ENCODE assay signal across 7 mouse cellular contexts in the genomic region with DNA sequence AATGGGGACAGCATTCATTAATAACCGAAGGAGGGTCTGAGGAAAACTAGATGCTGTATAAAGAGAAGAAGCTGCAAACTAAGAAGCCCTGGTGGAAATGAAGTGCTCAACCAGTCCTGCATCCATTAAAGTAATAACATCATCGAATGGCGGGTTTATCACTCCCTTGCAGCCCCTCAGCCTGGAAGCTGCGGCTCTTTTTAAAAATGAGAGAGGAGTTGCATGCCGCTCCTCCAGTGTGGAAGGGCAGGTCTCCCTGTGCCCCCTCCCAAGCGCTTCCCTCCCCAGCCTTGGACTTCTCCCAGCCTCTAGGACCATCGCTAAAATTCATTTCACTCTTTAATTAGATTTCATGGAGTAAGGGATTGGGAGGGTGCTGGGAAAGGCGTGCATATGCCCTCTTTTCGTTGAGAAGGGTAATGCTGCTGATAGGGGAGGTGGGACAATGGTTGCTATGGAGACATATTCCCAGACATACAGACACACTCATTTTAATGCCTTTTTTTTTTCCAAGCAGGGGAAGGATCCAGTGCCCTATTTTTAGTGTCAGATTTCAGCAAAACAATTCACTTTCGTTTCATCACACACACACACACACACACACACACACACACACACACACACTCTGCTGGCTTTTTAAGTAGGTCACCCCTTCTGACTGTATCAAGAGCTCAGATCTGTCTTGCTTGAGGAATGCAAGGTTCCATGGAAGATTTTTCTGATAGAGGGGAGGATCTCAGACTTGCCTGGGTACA. TPM values are rescaled to one million over a fixed set of nuclear protein-coding genes. Genes with fewer than 3 reads are reported as not detected.
A peak's percentile ranks its signal among the peaks of the same experiment; 100 is the strongest.
DNase-seq lines count a peak whose midpoint lies in the region; ATAC-seq lines count a peak whose summit lies in the region.

No protein-coding gene starts in this region.

- peaks cover 31% of the 10 kb centered on the region for H3K4me1 ChIP-seq in limb, embryonic 12.5 days (replicated peaks)
- H3K4me1 ChIP-seq in limb, embryonic 10.5 days, result peaks cover 18% of the 10 kb centered on the region
- H3K4me1 ChIP-seq in embryonic facial prominence, embryonic 13.5 days, result peaks cover 27% of the 10 kb centered on the region
- H3K4me1 ChIP-seq in hindbrain, embryonic 13.5 days (replicated peaks), result peaks cover 27% of the 10 kb centered on the region
- 0 out of 2 replicates have a peak, but pooled peaks cover 4% of the 10 kb centered on the region for H3K4me1 ChIP-seq in stomach, embryonic 16.5 days (ENCODE audit: control insufficient read depth, insufficient read depth, low read length)

- H3K27me3 ChIP-seq in limb, embryonic 12.5 days, result no peaks in the 10 kb centered on the region
- H3K27me3 ChIP-seq in limb, embryonic 10.5 days (ENCODE audit: low read depth, poor library complexity, severe bottlenecking), result no peaks in the 10 kb centered on the region
- no peaks in the 10 kb centered on the region for H3K27me3 ChIP-seq in embryonic facial prominence, embryonic 13.5 days
- no peaks in the 10 kb centered on the region for H3K27me3 ChIP-seq in hindbrain, embryonic 13.5 days
- H3K27me3 ChIP-seq in stomach, embryonic 16.5 days (ENCODE audit: control insufficient read depth, insufficient read depth, low read length), result no peaks in the 10 kb centered on the region

- H3K4me2 ChIP-seq in limb, embryonic 12.5 days, result peak overlapping the region; percentile 23; the same call in 1 of the 2 replicates
- H3K4me2 ChIP-seq in embryonic facial prominence, embryonic 13.5 days, result peak overlapping the region; percentile 47
- H3K4me2 ChIP-seq in hindbrain, embryonic 13.5 days, result peak overlapping the region; percentile 50
- peak overlapping the region; percentile 35; the same call in 1 of the 2 replicates for H3K4me2 ChIP-seq in stomach, embryonic 16.5 days (ENCODE audit: low read depth, low read length)

- no peak for DNase-seq in limb, embryonic 10.5 days (ENCODE audit: low spot score)
- DNase-seq in lung, postnatal 10 days, result peak; percentile 51
- no peak for DNase-seq in ovary, postnatal 36 days (ENCODE audit: low spot score)

- no peaks in the 10 kb centered on the region for H3K36me3 ChIP-seq in limb, embryonic 12.5 days
- no peaks in the 10 kb centered on the region for H3K36me3 ChIP-seq in limb, embryonic 10.5 days
- H3K36me3 ChIP-seq in embryonic facial prominence, embryonic 13.5 days, result no peaks in the 10 kb centered on the region
- no peaks in the 10 kb centered on the region for H3K36me3 ChIP-seq in hindbrain, embryonic 13.5 days
- H3K36me3 ChIP-seq in stomach, embryonic 16.5 days (ENCODE audit: control insufficient read depth, insufficient read depth, low read length), result no peaks in the 10 kb centered on the region

- H3K9ac ChIP-seq in limb, embryonic 12.5 days (replicated peaks), result no peak overlapping the region
- no peak overlapping the region for H3K9ac ChIP-seq in embryonic facial prominence, embryonic 13.5 days
- no peak overlapping the region for H3K9ac ChIP-seq in hindbrain, embryonic 13.5 days
- 0 out of 2 replicates have a peak overlapping the region, but pooled peaks have one; percentile 17 for H3K9ac ChIP-seq in stomach, embryonic 16.5 days (ENCODE audit: low read length)

- no peak overlapping the region for H3K27ac ChIP-seq in limb, embryonic 12.5 days
- H3K27ac ChIP-seq in limb, embryonic 10.5 days, result no peak overlapping the region
- peak overlapping the region; percentile 17; the same call in 1 of the 2 replicates for H3K27ac ChIP-seq in embryonic facial prominence, embryonic 13.5 days
- H3K27ac ChIP-seq in hindbrain, embryonic 13.5 days, result peak overlapping the region; percentile 88
- H3K27ac ChIP-seq in stomach, embryonic 16.5 days (ENCODE audit: low read length), result no peak overlapping the region

- peaks cover 3% of the 10 kb centered on the region; the same call in 1 of the 2 replicates for H3K9me3 ChIP-seq in limb, embryonic 12.5 days
- H3K9me3 ChIP-seq in limb, embryonic 10.5 days (replicated peaks), result no peaks in the 10 kb centered on the region
- H3K9me3 ChIP-seq in embryonic facial prominence, embryonic 13.5 days, result no peaks in the 10 kb centered on the region
- peaks cover 4% of the 10 kb centered on the region; the same call in 1 of the 2 replicates for H3K9me3 ChIP-seq in hindbrain, embryonic 13.5 days
- H3K9me3 ChIP-seq in stomach, embryonic 16.5 days (replicated peaks; ENCODE audit: control insufficient read depth, low read length), result peaks cover 3% of the 10 kb centered on the region; the same call in 1 of the 2 replicates

- no peak overlapping the region for H3K4me3 ChIP-seq in limb, embryonic 12.5 days (replicated peaks)
- H3K4me3 ChIP-seq in limb, embryonic 10.5 days, result no peak overlapping the region
- no peak overlapping the region for H3K4me3 ChIP-seq in embryonic facial prominence, embryonic 13.5 days
- peak overlapping the region; percentile 10; the same call in 1 of the 2 replicates for H3K4me3 ChIP-seq in hindbrain, embryonic 13.5 days
- H3K4me3 ChIP-seq in stomach, embryonic 16.5 days (replicated peaks; ENCODE audit: low read length), result no peak overlapping the region

- 42% methylated on average over 10 of the region's 10 CpGs for WGBS in limb, embryonic 12.5 days
- 57% methylated on average over 10 of the region's 10 CpGs for whole genome bisulfite sequencing in limb, embryonic 10.5 days
- WGBS in embryonic facial prominence, embryonic 13.5 days, result 36% methylated on average over 10 of the region's 10 CpGs
- WGBS in hindbrain, embryonic 13.5 days, result 16% methylated on average over 10 of the region's 10 CpGs
- 34% methylated on average over 10 of the region's 10 CpGs for WGBS in stomach, embryonic 16.5 days

- 0 out of 2 replicates have a peak, but pooled peaks have one; percentile 20 for ATAC-seq in limb, embryonic 12.5 days (ENCODE audit: insufficient number of reproducible peaks, insufficient read depth, low FRiP score, low TSS enrichment, low read depth)
- no peak for ATAC-seq in embryonic facial prominence, embryonic 13.5 days (ENCODE audit: insufficient number of reproducible peaks, insufficient read depth, low FRiP score, low TSS enrichment, low read depth)
- peak; percentile 88 for ATAC-seq in hindbrain, embryonic 13.5 days (ENCODE audit: low FRiP score)
- no peak for ATAC-seq in stomach, embryonic 16.5 days (ENCODE audit: insufficient read depth, low FRiP score)

RNA-seq across cellular contexts. Expression of a gene that starts 35.4 kb away (rescaled TPM):
- polyA plus RNA-seq in limb, embryonic 12.5 days (2016; fragmentation: Nextera tagmentation; extraction: Ambion mirVana), result 5.9 and 6.1 TPM in 2 replicates
- 3.4 and 4.0 TPM in 2 replicates for polyA plus RNA-seq in limb, embryonic 10.5 days (2016; fragmentation: Nextera tagmentation; extraction: Ambion mirVana)
- polyA plus RNA-seq in embryonic facial prominence, embryonic 13.5 days (2015; fragmentation: Nextera tagmentation; extraction: Ambion mirVana), result 8.7 and 9.4 TPM in 2 replicates
- 2.1 and 2.4 TPM in 2 replicates for polyA plus RNA-seq in hindbrain, embryonic 13.5 days (2015; fragmentation: Nextera tagmentation; extraction: Ambion mirVana)
- polyA plus RNA-seq in stomach, embryonic 16.5 days (2015; fragmentation: Nextera tagmentation; extraction: Ambion mirVana), result 4.6 and 4.9 TPM in 2 replicates

Comparison
In these comparisons a context has a peak if more than half of its experiments do, and no peak if none do; other contexts are left out.
1. ATAC-seq: peak in limb, embryonic 12.5 days (single experiment) and hindbrain, embryonic 13.5 days (single experiment); none in embryonic facial prominence, embryonic 13.5 days (single experiment) and stomach, embryonic 16.5 days (single experiment).
2. H3K27ac ChIP-seq: peak in embryonic facial prominence, embryonic 13.5 days (single experiment) and hindbrain, embryonic 13.5 days (single experiment); none in limb, embryonic 12.5 days (single experiment), limb, embryonic 10.5 days (single experiment) and stomach, embryonic 16.5 days (single experiment).
3. Peak in every context shown above with its lines, with median percentiles within 50 percentile points of each other: H3K4me2 ChIP-seq.